Mouse (Mus musculus) c-Kit-positive CD71-positive TER-119-positive erythroid progenitor cells, embryonic 14.5 days (primary cell): ENCODE results near the gene Slc1a3.
"Not testable (repeated sequence)": the region's sequence is repeated elsewhere in the genome, so short reads cannot be mapped to it uniquely, and the experiment has no call there.

Experiments
- DNase-seq: peaks from one replicate; pipeline ENCODE4 v3.0.0-alpha.2; 2013; ENCODE audit warnings: low spot score

Gene Slc1a3

DNA sequence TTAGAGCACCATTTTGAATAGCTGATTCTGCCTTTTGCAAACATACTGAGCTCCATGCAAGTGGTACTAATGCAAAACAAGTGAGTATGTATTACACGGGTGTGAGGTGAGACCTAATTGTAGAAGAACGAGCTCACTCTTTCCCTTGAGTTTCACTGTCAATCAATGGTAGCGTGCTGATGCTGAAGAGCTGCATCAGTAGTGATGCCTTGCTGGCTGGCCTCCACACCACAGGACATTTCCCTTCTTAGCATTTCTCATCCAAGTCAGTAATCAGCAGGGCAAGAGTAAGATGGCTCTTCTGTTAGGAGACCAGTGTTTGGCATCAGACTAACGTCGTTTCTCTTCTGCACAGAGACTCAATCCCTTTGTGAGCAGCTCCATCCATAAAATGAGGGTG is 4.0 kb downstream of the Slc1a3 start:
- no peak for DNase-seq

DNA sequence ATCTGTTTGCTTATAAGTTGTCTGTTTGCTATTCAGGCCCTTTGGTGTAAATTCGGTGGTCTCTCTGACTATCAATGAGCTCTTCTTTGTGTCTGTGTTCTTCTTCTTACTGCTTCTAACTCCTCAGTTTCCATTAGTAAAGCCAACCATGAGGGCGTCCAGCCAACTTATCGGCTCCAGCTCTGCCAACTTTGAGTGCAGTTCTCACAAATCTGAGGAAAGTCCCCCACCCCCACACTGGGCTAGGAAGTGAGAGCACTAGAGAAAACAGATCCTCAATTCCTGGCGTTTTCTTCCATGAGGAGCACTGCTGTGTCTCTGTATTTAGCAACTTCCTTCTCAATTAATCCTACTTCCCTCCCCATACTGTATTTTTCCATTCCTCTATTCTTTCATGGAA is 4.4 kb downstream of the Slc1a3 start:
- no peak for DNase-seq

DNA sequence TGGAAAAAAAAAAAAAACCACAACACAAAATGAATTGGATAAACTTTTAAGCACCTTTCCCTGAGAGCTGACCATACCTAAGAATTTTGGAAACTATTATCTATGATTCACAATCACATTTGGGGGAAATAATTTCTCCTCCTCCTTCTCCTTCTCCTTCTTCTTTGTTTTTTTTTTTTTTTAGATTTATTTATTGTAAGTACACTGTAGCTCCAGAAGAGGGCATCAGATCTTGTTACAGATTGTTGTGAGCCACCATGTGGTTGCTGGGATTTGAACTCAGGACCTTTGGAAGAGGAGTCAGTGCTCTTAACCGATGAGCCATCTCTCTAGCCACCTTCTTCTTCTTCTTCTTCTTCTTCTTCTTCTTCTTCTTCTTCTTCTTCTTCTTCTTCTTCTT is 5.0 kb downstream of the Slc1a3 start:
- not testable (repeated sequence) for DNase-seq

GRCm38 (mm10) chr15:8697976-8698375 is 12.6 kb downstream of the Slc1a3 start:
- no peak for DNase-seq

DNA sequence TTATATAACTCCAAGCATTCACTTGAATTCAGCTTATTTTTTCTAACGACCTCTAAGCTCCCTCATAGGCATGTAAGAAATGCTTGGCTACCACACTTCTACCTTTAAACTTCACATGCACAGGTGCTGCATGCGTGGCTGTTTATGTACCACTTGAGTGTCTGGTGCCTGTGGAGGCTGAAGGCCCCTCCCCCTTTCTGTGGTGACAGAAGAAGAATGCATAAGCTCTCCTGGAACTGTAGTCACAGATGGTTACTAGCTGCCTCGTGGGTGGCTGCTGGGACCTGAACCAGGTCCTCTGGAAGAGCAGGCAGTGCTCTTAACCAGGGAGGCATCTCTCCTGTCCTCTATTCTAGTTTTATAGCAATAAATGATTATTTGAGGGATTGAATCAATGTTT is 13.1 kb downstream of the Slc1a3 start:
- DNase-seq = no peak

GRCm38 (mm10) chr15:8690141-8690540 is 20.4 kb downstream of the Slc1a3 start:
- DNase-seq = not testable (repeated sequence)

- no peak for DNase-seq
Measured at GRCm38 (mm10) chr15:8686846-8687245, 23.7 kb downstream of the Slc1a3 start.

DNA sequence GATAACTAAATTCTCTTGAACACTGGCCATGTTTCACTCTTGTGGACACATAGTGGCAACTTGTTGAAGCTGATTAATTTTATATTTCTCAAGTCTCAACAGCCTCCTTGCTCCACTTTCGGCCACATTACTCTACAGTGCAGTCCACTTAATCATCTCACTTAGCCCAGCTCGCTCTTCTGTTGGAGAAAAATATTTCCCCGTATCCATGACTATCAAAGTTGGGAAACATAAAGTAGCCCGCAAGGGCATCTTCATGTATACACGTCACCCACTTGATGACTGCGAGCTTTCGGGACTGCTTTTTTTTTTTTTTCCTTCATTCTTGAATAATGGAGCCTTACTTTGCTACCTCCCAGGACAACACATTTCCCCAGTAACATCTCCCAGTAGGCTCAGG is 25.1 kb downstream of the Slc1a3 start:
- no peak for DNase-seq

- DNase-seq = no peak
Measured at GRCm38 (mm10) chr15:8684263-8684662, 26.3 kb downstream of the Slc1a3 start.

DNA sequence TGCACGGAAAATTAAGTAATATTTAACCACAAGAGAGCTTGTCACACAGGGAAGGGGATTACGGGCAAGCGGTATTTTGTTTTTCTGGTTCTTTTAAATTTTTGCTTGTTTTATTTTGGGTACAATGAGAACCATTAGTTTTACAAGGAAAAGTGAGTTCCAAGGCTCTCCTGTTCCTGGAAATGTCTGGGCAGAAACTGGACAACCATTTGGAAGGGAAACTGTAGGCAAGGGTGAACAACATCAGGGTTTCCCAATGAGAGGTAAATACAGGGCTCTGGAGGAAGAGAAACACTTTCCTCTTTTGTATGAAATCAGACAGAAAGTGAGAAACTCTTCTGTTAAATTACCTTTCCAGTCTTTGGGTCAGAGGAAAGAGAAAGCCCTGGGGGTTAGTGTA is 27.7 kb downstream of the Slc1a3 start:
- DNase-seq = no peak

DNA sequence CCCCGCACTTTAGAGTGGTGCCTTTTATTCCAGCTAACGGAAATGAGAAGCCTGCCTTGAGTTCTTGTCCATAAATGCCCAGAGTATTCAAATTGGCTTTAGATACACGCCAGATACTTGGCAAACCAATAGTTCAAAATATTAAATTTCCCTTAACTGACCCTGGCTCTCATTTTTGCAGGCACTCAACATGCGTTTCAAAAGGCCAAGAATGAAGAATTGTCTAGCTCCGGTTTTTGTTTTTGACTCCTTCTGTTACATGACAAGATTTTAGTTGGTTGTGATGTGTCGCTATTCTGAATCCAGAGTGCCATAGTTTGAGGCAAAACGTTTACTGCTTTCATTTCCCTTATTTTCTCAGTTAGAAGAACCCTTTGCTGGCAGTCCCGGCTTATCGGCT is 28.1 kb downstream of the Slc1a3 start:
- no peak for DNase-seq

DNA sequence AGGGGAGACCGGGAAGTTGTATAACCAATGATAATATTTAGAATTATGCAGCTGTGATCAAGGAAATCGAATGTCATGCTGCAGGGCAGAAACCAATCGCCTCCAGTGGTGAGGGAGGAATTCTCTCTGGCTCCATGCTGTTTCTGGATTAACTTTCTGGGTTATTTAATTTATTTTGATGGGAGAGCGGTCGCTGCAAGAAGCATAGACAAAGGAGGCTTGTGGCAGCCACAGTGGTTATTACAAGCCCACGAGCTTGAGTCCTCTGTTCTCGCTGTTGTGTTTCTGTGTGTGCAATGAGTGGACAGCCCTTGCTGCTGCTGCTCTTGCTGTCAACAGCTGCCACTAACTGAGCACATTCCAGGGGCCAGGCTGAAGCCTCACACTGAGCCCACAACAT is 28.6 kb downstream of the Slc1a3 start:
- no peak for DNase-seq

- no peak for DNase-seq
Measured at GRCm38 (mm10) chr15:8681009-8681408, 29.6 kb downstream of the Slc1a3 start.

GRCm38 (mm10) chr15:8676959-8677358 is 33.6 kb downstream of the Slc1a3 start:
- DNase-seq = no peak

DNA sequence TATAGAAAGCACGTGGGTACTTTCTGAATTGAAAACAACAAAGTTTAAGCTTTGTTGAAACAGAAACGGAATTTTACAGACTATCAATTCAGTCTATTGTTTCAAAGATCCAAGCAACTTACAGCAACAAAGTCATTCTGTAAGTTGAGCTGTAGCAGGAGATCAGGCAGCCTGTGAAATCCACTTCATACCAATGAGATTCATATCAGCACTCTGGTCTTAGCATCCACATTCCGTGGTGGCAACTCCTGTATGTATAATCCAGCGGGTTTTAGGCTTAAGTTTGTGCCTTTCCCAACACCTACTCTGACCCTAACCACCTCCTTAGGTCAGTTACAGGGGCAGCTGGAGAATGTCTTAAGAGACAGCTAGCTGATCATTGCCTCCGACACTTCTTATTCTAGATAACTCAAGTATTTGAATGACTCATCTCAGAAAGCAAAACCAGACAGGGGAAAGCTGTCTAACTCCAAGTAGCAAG is 34.3 kb downstream of the Slc1a3 start:
- DNase-seq = no peak

- DNase-seq = no peak
Measured at GRCm38 (mm10) chr15:8675616-8676015, 34.9 kb downstream of the Slc1a3 start.

DNA sequence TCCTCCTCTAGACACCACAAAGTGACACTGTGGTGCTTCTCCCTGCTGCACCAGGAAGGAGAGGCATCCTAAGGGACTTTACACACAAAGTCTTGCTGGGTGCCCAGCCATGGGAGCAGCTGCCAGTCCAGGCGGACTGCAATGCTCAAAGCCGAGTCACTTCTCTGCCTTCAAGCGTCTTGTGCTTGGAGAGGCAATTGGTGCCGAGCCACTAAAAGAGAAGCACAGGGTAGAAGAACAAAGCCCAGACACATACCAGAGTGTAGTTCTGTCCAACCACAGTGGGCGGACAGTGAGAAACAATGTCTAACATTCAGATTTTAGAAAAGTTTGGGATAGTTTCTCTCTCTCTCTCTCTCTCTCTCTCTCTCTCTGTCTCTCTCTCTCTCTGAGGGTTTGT is 38.0 kb downstream of the Slc1a3 start:
- no peak for DNase-seq

GRCm38 (mm10) chr15:8667849-8668522 is 42.6 kb downstream of the Slc1a3 start:
- DNase-seq = no peak

DNA sequence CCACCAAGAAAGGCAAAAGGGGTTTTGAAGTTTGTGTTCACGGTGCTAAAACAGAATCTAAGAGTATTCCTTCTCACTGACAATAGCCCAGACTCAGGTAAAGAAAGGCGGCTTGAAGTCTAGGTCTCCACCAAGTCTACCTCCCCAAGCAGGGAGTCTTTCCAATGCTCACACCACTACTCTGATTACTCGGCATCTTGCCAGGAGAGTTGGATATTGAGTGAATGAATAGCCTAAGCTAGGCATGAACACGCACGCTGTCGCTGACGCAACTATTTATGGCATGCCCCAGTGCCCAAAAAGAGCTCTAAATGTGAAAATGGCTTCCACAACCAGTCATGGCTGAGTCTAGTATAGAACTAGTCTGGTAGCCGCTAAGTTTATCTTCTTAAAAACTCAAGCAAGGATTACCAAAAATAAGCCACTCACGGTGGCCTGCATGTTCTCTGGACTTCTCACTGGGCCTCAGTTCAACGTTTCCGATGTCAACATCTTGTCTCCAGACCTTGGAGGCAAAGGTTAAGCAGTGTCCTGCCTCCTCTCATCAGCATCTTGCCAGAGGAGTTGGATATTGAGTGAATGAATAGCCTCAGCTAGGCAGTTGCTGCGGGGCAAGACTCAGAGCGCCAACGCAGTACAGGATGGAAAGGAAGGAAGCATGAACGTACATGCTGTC is 44.8 kb downstream of the Slc1a3 start:
- DNase-seq = no peak

DNA sequence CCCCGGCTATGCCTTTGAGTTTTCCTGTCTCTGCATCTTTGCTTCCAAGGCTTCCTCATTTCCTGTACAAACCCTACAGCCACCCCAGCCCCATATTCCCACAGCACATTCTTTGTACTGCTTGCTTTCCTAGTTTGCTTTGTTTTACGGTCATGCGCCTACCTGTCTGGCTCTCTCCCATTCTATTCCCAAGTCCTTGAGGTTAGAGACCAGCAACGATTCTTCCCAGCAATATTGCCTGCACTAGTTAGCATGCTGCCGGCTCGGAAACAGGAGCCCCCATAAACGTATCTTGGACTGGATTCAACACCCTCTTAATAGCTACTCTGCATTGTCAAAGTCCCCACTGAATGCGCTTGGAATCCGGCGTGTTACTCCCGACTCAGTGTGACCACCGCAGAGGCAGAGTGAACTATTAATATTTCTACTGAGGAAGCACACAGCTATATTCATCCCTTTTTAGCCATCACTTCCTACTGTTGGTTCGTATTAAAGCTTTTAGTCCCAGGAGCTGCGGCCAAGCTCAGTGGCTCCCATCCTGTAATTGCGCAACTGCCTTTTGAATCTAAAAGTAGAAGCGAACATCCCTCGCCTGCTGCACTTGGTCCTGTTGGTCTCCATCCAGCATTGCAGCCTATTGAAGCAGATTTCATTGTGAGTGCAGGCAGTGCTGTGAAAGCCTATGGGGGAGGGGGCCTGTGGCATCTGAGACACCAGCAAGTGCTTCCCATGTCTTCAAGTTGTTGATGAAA is 47.0 kb downstream of the Slc1a3 start:
- DNase-seq = no peak

DNA sequence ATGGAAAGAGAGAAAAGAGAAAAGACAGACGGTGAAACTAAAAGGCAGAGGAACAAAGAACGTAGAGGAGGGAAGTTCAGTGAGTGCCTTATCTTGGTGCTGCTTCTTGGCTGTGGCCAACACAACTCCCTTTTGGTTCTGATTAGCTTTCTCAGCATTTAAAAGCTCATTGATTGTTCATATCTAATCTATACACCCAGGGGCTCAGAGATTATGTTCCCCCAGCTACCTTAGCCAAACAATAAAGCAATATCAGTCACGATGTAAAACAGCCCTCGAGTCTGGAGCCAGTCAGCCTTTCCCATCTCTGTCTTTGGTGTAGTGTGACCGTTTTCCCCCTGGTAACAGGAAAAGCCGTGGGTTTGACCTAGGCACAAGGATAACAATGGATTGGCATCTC is 48.7 kb downstream of the Slc1a3 start:
- peak; percentile 4 for DNase-seq

- no peak for DNase-seq
Measured at GRCm38 (mm10) chr15:8659977-8660376, 50.6 kb downstream of the Slc1a3 start.

- no peak for DNase-seq
Measured at GRCm38 (mm10) chr15:8659483-8659971, 51.0 kb downstream of the Slc1a3 start.
